Mouse (Mus musculus) small intestine, adult 2 months (tissue): ENCODE results near the gene Med26.

ENCODE experiments used
- CTCF ChIP-seq: fragments of 200-500 bp; IDR thresholded peaks from 2 replicates; pipeline ENCODE4 v1.5.1; 2012; ENCODE audit warnings: low read depth, mild to moderate bottlenecking, control low read depth, inconsistent platforms, low read length, moderate library complexity, mixed read lengths; ENCODE audit not compliant: insufficient replicate concordance, insufficient read length; ENCODE audit errors: extremely low read depth
- POLR2A ChIP-seq: fragments of 200-500 bp; IDR thresholded peaks from 2 replicates; pipeline ENCODE4 v1.6.1; 2012; ENCODE audit warnings: low read depth, mild to moderate bottlenecking, control low read depth, inconsistent platforms, low read length, moderate library complexity

DNA sequence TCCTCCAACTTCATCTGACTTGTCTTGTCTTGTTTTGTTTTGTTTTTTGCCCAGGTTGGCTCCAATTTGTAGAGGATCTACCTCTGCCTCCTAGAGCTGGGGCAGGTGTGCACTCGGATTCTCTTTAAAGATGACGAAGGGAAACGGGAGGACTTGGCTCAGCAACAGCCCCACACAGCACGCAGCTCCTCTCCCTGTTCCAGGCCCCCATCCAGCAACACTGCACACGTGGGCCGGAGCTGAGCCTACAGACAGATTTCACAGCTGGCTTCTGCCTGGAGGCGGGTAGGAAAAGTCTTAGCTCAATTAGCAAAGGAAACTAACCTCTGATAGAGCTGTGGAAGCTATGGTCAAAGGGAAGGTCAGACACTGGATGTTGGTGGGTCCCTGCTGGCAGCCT is 41.2 kb upstream of the Med26 start:
- TF ChIP-seq CTCF: no peak
- no peak for TF ChIP-seq POLR2A
